In the genomic region with DNA sequence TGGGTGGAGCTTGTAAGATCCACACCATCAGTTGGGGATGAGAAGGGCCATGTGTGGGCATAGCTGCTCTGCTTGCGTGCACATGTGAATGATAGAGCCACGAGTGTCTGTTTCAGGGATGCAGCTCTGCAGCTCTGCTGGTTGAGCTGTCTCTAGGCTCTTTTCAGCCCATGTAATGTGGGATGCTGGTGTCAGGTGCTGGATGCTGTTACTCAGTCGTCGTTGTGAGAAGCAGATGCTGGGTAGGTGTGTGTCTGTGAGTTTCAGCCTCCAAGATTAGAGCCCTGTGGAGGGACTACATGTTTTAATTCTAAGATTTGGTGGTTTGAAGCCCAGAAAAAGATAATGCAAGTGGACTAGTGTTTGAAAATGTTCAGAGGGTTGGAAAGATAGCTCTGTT, we compare ENCODE assay signal across 24 mouse cellular contexts.
DNase-seq lines count a peak whose midpoint lies in the region; ATAC-seq and TF ChIP-seq lines count a peak whose summit lies in the region.
"Had no signal": no experiment of that assay in that cellular context is flagged by ENCODE, and none has a peak within 500 bp of the region (broad histone marks: within the 10 kb centered on the region; RNA-seq: fewer than 3 reads in every experiment).

No protein-coding gene starts in this region.

- no peaks in the 10 kb centered on the region for H3K4me1 ChIP-seq in hindbrain, embryonic 11.5 days (replicated peaks; ENCODE audit: control insufficient read depth, insufficient read depth, low read length)
- no peaks in the 10 kb centered on the region for H3K4me1 ChIP-seq in midbrain, postnatal 0 days (ENCODE audit: insufficient read depth, low read length)
- H3K4me1 ChIP-seq: embryonic facial prominence, embryonic 15.5 days; heart, embryonic 12.5 days had no signal

- no peaks in the 10 kb centered on the region for H3K27me3 ChIP-seq in hindbrain, embryonic 11.5 days (ENCODE audit: control insufficient read depth, insufficient read depth, low read length)
- H3K27me3 ChIP-seq in midbrain, postnatal 0 days (ENCODE audit: insufficient read depth, low read length): no peaks in the 10 kb centered on the region
- H3K27me3 ChIP-seq: heart, embryonic 12.5 days had no signal

- intact Hi-C loops in left cerebral cortex, postnatal 10 days (cut with DNase I): no loop called here

- no peak overlapping the region for H3K9ac ChIP-seq in hindbrain, embryonic 11.5 days (ENCODE audit: low read depth, low read length)
- H3K9ac ChIP-seq in midbrain, postnatal 0 days (replicated peaks; ENCODE audit: low read length, poor library complexity, severe bottlenecking): no peak overlapping the region
- H3K9ac ChIP-seq: embryonic facial prominence, embryonic 15.5 days; forebrain, postnatal 0 days; heart, embryonic 12.5 days; limb, embryonic 12.5 days; liver, postnatal 0 days had no signal

- TF ChIP-seq CTCF in midbrain, postnatal 0 days (IDR thresholded peaks at IDR 0.05): no peak

- H3K4me2 ChIP-seq in hindbrain, embryonic 11.5 days (replicated peaks; ENCODE audit: low read depth, low read length): no peak overlapping the region
- H3K4me2 ChIP-seq in midbrain, postnatal 0 days (ENCODE audit: low read depth, low read length, poor library complexity, severe bottlenecking): no peak overlapping the region
- H3K4me2 ChIP-seq: embryonic facial prominence, embryonic 15.5 days; heart, embryonic 12.5 days; limb, embryonic 12.5 days; liver, embryonic 11.5 days had no signal

- ATAC-seq in frontal cortex, adult (ENCODE audit: low TSS enrichment): peak; percentile 100
- no peak for ATAC-seq in hindbrain, embryonic 11.5 days (ENCODE audit: low FRiP score)
- ATAC-seq in midbrain, postnatal 0 days (ENCODE audit: low FRiP score): no peak
- ATAC-seq: forebrain, postnatal 0 days; intestine, postnatal 0 days; liver, postnatal 0 days; lung, postnatal 0 days had no signal

- peak; percentile 47 to 66 for DNase-seq in left cerebral cortex, adult 18-20 months (ENCODE audit: low spot score in 2 of 2)
- no peak for DNase-seq in left cerebral cortex, postnatal 10 days (ENCODE audit: extremely low spot score in 1 of 2, low spot score in 2 of 2)
- DNase-seq in frontal cortex, postnatal 36 days (ENCODE audit: low spot score in 2 of 2): peak; percentile 61 to 81
- DNase-seq in right cerebral cortex, postnatal 36 days (ENCODE audit: low spot score in 2 of 2): peak; percentile 53 to 78
- DNase-seq in hindbrain, embryonic 11.5 days (ENCODE audit: low spot score): no peak
- no peak for DNase-seq in midbrain, postnatal 0 days (ENCODE audit: low spot score)
- DNase-seq: adrenal gland, postnatal 25 days; cerebellum, adult 9-10 months; forebrain, postnatal 0 days; gastrocnemius, postnatal 10 days; heart, adult 11 months; heart, postnatal 10 days; kidney, postnatal 25 days; liver, postnatal 0 days had no signal

- WGBS in hindbrain, embryonic 11.5 days: 76% methylated on average over 4 of the region's 4 CpGs
- 92% methylated on average over 4 of the region's 4 CpGs for WGBS in midbrain, postnatal 0 days

- H3K4me3 ChIP-seq in hindbrain, embryonic 11.5 days (ENCODE audit: low read depth, low read length): no peak overlapping the region
- no peak overlapping the region for H3K4me3 ChIP-seq in midbrain, postnatal 0 days (ENCODE audit: low read depth, low read length)
- H3K4me3 ChIP-seq: embryonic facial prominence, embryonic 15.5 days; forebrain, embryonic 10.5 days; heart, embryonic 12.5 days; hindbrain, embryonic 10.5 days; limb, embryonic 12.5 days had no signal

- no peak overlapping the region for H3K27ac ChIP-seq in hindbrain, embryonic 11.5 days (ENCODE audit: low read depth, low read length)
- H3K27ac ChIP-seq in midbrain, postnatal 0 days (ENCODE audit: low read depth, low read length): no peak overlapping the region
- H3K27ac ChIP-seq: embryonic facial prominence, embryonic 15.5 days; forebrain, embryonic 10.5 days; hindbrain, embryonic 10.5 days; limb, embryonic 12.5 days; macrophage had no signal

- no peaks in the 10 kb centered on the region for H3K9me3 ChIP-seq in hindbrain, embryonic 11.5 days (ENCODE audit: control insufficient read depth, low read length)
- H3K9me3 ChIP-seq in midbrain, postnatal 0 days (ENCODE audit: low read length): no peaks in the 10 kb centered on the region
- H3K9me3 ChIP-seq: embryonic facial prominence, embryonic 15.5 days; forebrain, embryonic 10.5 days; heart, embryonic 12.5 days; hindbrain, embryonic 10.5 days; limb, embryonic 12.5 days had no signal

- H3K36me3 ChIP-seq in hindbrain, embryonic 11.5 days (ENCODE audit: control insufficient read depth, insufficient read depth, low read length): no peaks in the 10 kb centered on the region
- no peaks in the 10 kb centered on the region for H3K36me3 ChIP-seq in midbrain, postnatal 0 days (ENCODE audit: insufficient read depth, low read length)
- H3K36me3 ChIP-seq: embryonic facial prominence, embryonic 15.5 days; forebrain, embryonic 10.5 days; heart, embryonic 12.5 days; hindbrain, embryonic 10.5 days; limb, embryonic 12.5 days had no signal

Comparison
In these comparisons a context has a peak if more than half of its experiments do, and no peak if none do; other contexts are left out.
1. DNase-seq: peak in left cerebral cortex, adult 18-20 months (2 of 2), frontal cortex, postnatal 36 days (2 of 2) and right cerebral cortex, postnatal 36 days (2 of 2); none in left cerebral cortex, postnatal 10 days (0 of 2), hindbrain, embryonic 11.5 days (single experiment) and midbrain, postnatal 0 days (single experiment).